Mouse (Mus musculus) mouse trophoblast stem cell (cell line): ENCODE measurements at regions not wholly inside any gene's neighbourhood (a gene's known extent, or its start where the extent isn't known, plus 50 kb on each side); places are given as distances from the start of the nearest gene placed in this dataset.
"Not testable (repeated sequence)": the region's sequence is repeated elsewhere in the genome, so short reads cannot be mapped to it uniquely, and the experiment has no call there.

Source experiments
- in situ Hi-C, 2 experiments: fragments of 300-500 bp; cut with MseI, MboI; formaldehyde crosslinking; loops; 2 replicates in 1 of 2; 3 replicates in 1 of 2; pipeline ENCODE4 v1.15.1; 2025

- in situ Hi-C loops: not testable (repeated sequence)
Measured at GRCm38 (mm10) chr17:10150403-10150689, 169.3 kb downstream of the Qk start.

- in situ Hi-C loops: no loop called here
Measured at GRCm38 (mm10) chr17:10149682-10150402, 169.8 kb downstream of the Qk start.

- in situ Hi-C loops: no loop called here
Measured at GRCm38 (mm10) chr17:10147106-10147505, 172.5 kb downstream of the Qk start.

- in situ Hi-C loops: no loop called here
Measured at GRCm38 (mm10) chr17:10146576-10146975, 173.1 kb downstream of the Qk start.

GRCm38 (mm10) chr17:10138847-10139246, 180.8 kb downstream of the Qk start:
- in situ Hi-C loops: no loop called here

GRCm38 (mm10) chr17:10138374-10138773, 181.3 kb downstream of the Qk start:
- in situ Hi-C loops: no loop called here

GRCm38 (mm10) chr17:10135111-10135510, 184.5 kb downstream of the Qk start:
- in situ Hi-C loops: no loop called here

- in situ Hi-C loops: no loop called here
Measured at GRCm38 (mm10) chr17:10128591-10128990, 191.1 kb downstream of the Qk start.

- in situ Hi-C loops: no loop called here
Measured at GRCm38 (mm10) chr17:10122411-10122810, 197.2 kb downstream of the Qk start.

- in situ Hi-C loops: no loop called here
Measured at GRCm38 (mm10) chr17:10112118-10112517, 207.5 kb downstream of the Qk start.

- in situ Hi-C loops: no loop called here
Measured at GRCm38 (mm10) chr17:10110375-10110675, 209.3 kb downstream of the Qk start.

GRCm38 (mm10) chr17:10109511-10110374, 209.9 kb downstream of the Qk start:
- in situ Hi-C loops: no loop called here

GRCm38 (mm10) chr17:10105299-10105698, 214.4 kb downstream of the Qk start:
- in situ Hi-C loops: no loop called here

- in situ Hi-C loops: no loop called here
Measured at GRCm38 (mm10) chr17:10098199-10098598, 221.5 kb downstream of the Qk start.

- in situ Hi-C loops: no loop called here
Measured at GRCm38 (mm10) chr17:10097691-10098090, 222.0 kb downstream of the Qk start.

- in situ Hi-C loops: no loop called here
Measured at GRCm38 (mm10) chr17:10095841-10096301, 223.8 kb downstream of the Qk start.

- in situ Hi-C loops: no loop called here
Measured at GRCm38 (mm10) chr17:10094108-10094521, 225.5 kb downstream of the Qk start.

- in situ Hi-C loops: no loop called here
Measured at GRCm38 (mm10) chr17:10093437-10094107, 226.1 kb downstream of the Qk start.

GRCm38 (mm10) chr17:10087192-10087886, 232.3 kb downstream of the Qk start:
- in situ Hi-C loops: no loop called here

GRCm38 (mm10) chr17:10086558-10086957, 233.1 kb downstream of the Qk start:
- in situ Hi-C loops: no loop called here

GRCm38 (mm10) chr17:10086132-10086531, 233.5 kb downstream of the Qk start:
- in situ Hi-C loops: no loop called here

- in situ Hi-C loops: no loop called here
Measured at GRCm38 (mm10) chr17:10081721-10082120, 237.9 kb downstream of the Qk start.
